Mouse (Mus musculus) kidney, embryonic 15.5 days (tissue): ENCODE results near the gene Adam19. TPM values are rescaled to one million over a fixed set of nuclear protein-coding genes. Genes with fewer than 3 reads are reported as not detected.

Experiments used
- ATAC-seq: fragments of 200-750 bp; cut with Nextera tagmentation; replicated peaks from 2 replicates; pipeline ENCODE4 v1.8.0; 2017; ENCODE audit warnings: moderate TSS enrichment; ENCODE audit not compliant: low FRiP score
- H3K27ac ChIP-seq: fragments of 300-500 bp; sonication (generic); 2 replicates; pipeline ENCODE4 v1.5.1; 2015; ENCODE audit warnings: mild to moderate bottlenecking, inconsistent platforms
- H3K27me3 ChIP-seq: fragments of 300-500 bp; sonication (generic); 2 replicates; pipeline ENCODE4 v1.6.1; 2015; ENCODE audit warnings: inconsistent platforms
- H3K36me3 ChIP-seq: fragments of 300-500 bp; sonication (generic); 2 replicates; pipeline ENCODE4 v1.6.1; 2015; ENCODE audit warnings: inconsistent platforms
- H3K4me1 ChIP-seq: fragments of 300-500 bp; sonication (generic); 2 replicates; pipeline ENCODE4 v1.6.1; 2015; ENCODE audit warnings: inconsistent platforms
- H3K4me2 ChIP-seq: fragments of 300-500 bp; sonication (generic); 2 replicates; pipeline ENCODE4 v1.6.1; 2015; ENCODE audit warnings: moderate library complexity, mild to moderate bottlenecking, inconsistent platforms
- H3K4me3 ChIP-seq: fragments of 300-500 bp; sonication (generic); replicated peaks from 2 replicates; pipeline ENCODE4 v1.5.1; 2015; ENCODE audit warnings: mild to moderate bottlenecking, inconsistent platforms
- H3K9ac ChIP-seq: fragments of 300-500 bp; sonication (generic); 2 replicates; pipeline ENCODE4 v1.6.1; 2015; ENCODE audit warnings: mild to moderate bottlenecking, inconsistent platforms
- H3K9me3 ChIP-seq: fragments of 300-500 bp; sonication (generic); replicated peaks from 2 replicates; pipeline ENCODE4 v1.6.1; 2016; ENCODE audit warnings: inconsistent platforms
- WGBS: fragments of 180-500 bp; shearing (Covaris S2); methylation state at CpG from one replicate; pipeline ENCODE4 v1.1.7; 2015; ENCODE audit warnings: mixed read lengths; 5-methylcytosine and 5-hydroxymethylcytosine counted together
- polyA plus RNA-seq: library from polyadenylated mRNA; unstranded; fragments of >200 nt; fragmentation: Nextera tagmentation; extraction: Ambion mirVana; gene quantifications from 2 replicates; pipeline ENCODE4 v1.2.1, GENCODE M21; 2015

The Adam19 gene
- polyA plus RNA-seq, 1 experiment from 2014 or later: 17.9 TPM

DNA sequence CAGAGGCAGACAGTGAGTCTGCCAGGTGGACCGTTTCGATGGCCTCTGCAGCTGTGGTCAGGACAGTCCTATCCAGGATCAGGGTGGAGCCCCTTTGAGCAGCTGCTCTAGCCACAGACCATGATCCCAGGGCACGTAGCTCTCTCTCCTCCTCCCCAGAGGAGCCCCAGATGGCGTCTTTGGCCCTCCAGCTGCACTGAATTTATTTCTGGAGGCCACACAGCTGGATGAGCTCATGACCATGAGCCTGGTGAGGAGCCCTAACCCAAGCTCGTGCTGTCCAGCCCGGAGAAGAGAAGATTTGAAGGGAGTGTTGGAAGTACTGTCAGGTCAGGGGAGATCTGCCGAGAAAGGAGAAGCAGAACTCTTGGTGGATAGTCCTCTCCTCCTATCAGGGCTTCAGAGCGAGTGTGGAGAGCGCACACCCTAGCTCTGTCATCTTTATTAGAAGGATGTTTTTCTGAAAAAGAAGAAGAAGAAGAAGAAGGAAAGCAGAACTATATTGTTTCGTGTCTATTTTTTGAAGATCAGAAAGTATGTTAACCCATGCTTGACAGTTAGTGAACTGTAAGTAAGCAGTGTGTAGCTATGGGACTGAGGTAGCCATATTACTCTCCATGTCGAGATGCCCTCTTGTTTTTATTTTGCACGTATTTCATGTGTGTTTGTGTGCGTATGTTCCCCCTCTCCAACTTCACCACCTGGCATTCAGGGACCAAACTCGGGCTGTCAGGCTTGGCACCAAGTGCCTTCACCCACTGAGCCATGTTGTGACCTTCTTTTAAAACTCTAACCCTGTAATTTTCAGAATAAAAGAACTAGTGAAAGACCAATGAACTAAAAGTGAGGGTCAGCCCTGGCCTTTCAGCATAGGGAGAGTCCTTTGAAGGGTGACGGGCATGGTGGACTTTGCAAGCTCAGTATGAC, 72.1 kb downstream of the Adam19 start:
- H3K9ac ChIP-seq: no peak overlapping the region
- H3K27ac ChIP-seq: peak overlapping the region; percentile 67
- peaks cover 5% of the 10 kb centered on the region; the same call in 1 of the 2 replicates for H3K4me1 ChIP-seq
- WGBS: 67% methylated on average over 15 of the region's 15 CpGs
- peak; percentile 67; the same call in 1 of the 2 replicates for ATAC-seq
- no peaks in the 10 kb centered on the region for H3K9me3 ChIP-seq
- H3K27me3 ChIP-seq: no peaks in the 10 kb centered on the region
- no peak overlapping the region for H3K4me2 ChIP-seq
- H3K4me3 ChIP-seq: no peak overlapping the region
- H3K36me3 ChIP-seq: peaks cover 62% of the 10 kb centered on the region

- H3K9ac ChIP-seq: no peak overlapping the region
- peaks cover 5% of the 10 kb centered on the region; the same call in 1 of the 2 replicates for H3K4me1 ChIP-seq
- no peak overlapping the region for H3K4me3 ChIP-seq
- ATAC-seq: no peak
- no peaks in the 10 kb centered on the region for H3K9me3 ChIP-seq
- WGBS: 75% methylated on average over 9 of the region's 9 CpGs
- H3K36me3 ChIP-seq: peaks cover 57% of the 10 kb centered on the region
- no peaks in the 10 kb centered on the region for H3K27me3 ChIP-seq
- H3K27ac ChIP-seq: no peak overlapping the region
- no peak overlapping the region for H3K4me2 ChIP-seq
These were observed 72.8 kb downstream of the Adam19 start for GRCm38 (mm10) chr11:46128548-46128945.

DNA sequence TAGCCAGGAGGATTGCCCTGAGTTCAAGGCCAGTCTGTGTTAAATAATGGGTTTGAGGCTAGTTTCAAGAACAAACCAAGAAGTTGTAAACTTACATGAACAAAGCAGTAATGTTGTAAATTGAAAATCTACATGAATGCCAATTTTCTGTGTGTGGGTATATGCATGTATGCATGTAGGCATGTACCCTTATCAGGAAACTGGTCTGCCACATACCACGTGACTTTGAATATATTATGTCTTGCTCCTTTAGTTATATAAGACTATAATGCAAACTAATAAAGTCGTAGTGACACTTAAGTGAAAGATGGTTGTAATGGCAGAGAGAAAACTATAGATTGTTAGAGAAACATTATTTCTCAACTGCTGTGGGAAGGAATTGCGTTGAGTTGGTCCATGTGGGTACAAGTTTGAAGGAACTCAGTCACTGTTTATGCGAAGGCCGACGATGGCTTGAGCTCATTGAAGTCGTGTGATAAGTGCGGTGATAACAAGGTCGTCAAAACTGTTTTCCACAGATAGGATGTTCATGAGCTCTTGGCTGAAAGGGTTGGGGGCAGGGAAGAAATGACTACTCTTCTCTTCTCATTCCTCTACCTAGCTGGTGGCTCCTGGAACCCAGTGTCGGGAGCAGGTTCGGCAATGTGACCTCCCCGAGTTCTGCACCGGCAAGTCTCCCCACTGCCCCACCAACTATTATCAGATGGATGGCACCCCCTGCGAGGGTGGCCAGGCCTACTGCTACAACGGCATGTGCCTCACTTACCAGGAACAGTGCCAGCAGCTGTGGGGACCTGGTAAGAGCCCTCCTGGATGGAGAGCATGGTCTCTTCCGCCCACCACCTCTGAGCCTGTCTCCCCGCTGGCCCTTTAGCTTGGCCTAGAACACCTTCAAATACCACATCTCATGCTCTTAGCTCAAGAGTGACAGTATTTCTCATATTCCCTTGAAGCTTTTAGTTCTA, 75.5 kb downstream of the Adam19 start:
- peaks cover 64% of the 10 kb centered on the region for H3K36me3 ChIP-seq
- H3K9ac ChIP-seq: no peak overlapping the region
- no peak for ATAC-seq
- H3K4me3 ChIP-seq: no peak overlapping the region
- H3K27me3 ChIP-seq: no peaks in the 10 kb centered on the region
- 91% methylated on average over 17 of the region's 17 CpGs for WGBS
- H3K4me1 ChIP-seq: peaks cover 5% of the 10 kb centered on the region; the same call in 1 of the 2 replicates
- H3K27ac ChIP-seq: no peak overlapping the region
- no peak overlapping the region for H3K4me2 ChIP-seq
- no peaks in the 10 kb centered on the region for H3K9me3 ChIP-seq

- WGBS: 93% methylated on average over 2 of the region's 2 CpGs
- no peak overlapping the region for H3K27ac ChIP-seq
- no peak for ATAC-seq
- H3K4me3 ChIP-seq: no peak overlapping the region
- no peaks in the 10 kb centered on the region for H3K4me1 ChIP-seq
- no peak overlapping the region for H3K4me2 ChIP-seq
- H3K36me3 ChIP-seq: peaks cover 78% of the 10 kb centered on the region
- no peaks in the 10 kb centered on the region for H3K27me3 ChIP-seq
- H3K9me3 ChIP-seq: no peaks in the 10 kb centered on the region
- H3K9ac ChIP-seq: no peak overlapping the region
These were observed 79.1 kb downstream of the Adam19 start for GRCm38 (mm10) chr11:46134899-46135298.

DNA sequence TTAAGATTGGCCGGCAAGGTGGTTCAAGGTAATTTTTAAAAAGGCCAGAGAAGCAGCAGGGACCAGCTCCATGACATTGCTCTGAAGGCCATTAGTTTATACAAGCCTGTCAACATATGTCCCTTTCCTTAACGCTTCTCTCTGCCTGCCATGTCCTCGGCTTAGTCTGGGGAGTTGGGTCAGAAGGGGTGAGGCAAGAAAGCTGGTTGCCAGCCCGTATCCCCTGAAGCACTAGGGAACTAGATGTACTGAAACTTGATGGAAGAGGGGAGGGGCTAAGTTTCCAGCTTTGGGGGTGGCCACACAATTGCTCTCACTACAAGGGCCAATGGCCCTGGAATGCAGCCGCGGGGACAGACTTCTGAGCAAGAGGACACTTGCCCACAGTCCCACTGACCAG, 87.5 kb downstream of the Adam19 start:
- 84% methylated on average over 6 of the region's 6 CpGs for WGBS
- H3K4me2 ChIP-seq: no peak overlapping the region
- H3K4me1 ChIP-seq: no peaks in the 10 kb centered on the region
- H3K4me3 ChIP-seq: no peak overlapping the region
- no peaks in the 10 kb centered on the region for H3K9me3 ChIP-seq
- ATAC-seq: no peak
- H3K27ac ChIP-seq: no peak overlapping the region
- peaks cover 72% of the 10 kb centered on the region for H3K36me3 ChIP-seq
- no peaks in the 10 kb centered on the region for H3K27me3 ChIP-seq
- H3K9ac ChIP-seq: no peak overlapping the region

DNA sequence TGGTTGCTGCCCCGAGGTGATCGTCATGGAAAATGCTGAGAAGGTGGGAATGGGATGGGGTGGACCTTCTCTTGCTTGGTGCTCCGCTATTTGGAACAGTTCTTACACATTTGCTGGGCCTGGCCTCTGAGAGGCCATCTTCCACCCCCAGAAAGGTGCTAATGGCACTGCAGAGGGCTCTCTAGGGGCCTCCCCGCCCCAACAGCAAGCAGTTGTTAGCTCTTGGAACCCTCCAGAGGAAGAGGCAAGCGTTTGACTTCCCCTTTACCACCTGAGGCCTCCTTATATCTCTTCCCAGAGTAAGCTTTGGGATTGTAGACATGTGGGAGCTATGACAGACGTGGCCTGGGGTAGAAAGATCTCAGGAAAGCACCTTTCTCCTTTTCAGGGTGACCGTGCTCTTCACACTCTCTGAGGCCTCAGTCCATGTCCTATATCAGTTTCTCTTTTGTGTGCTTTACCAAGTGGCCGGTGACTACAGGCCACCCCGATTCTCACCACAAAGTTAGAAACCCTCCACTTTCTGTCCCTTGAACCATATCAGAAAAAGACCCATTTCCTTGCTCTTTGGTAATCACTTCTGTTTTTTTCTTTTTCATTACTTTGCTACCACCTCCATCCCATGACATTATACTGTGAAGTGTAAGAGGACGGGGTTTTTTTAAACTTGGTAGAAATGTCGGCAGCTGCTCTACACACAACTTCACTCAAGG, 89.5 kb downstream of the Adam19 start:
- no peak for ATAC-seq
- WGBS: 89% methylated on average over 11 of the region's 11 CpGs

DNA sequence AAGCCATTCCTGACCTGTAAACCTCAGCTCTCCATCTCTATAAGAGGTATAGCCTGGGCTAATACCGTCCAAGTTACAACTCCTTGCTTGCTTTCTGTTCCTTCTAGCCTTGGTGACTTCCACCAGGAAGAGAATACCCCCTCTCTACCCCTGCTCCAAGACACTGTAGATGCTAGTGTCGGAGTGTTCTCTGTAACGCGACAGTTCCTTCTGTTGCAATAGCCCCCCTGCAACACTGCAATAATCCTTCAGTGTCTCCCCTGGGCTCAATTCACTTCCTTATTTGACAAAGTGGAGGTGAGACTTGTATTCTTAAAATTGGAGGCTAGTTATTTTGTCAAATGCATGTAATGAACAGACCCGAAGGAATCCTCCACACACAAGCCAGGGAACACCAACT, 90.8 kb downstream of the Adam19 start:
- ATAC-seq: no peak
- no peak overlapping the region for H3K27ac ChIP-seq
- no peaks in the 10 kb centered on the region for H3K4me1 ChIP-seq
- H3K4me3 ChIP-seq: no peak overlapping the region
- H3K9ac ChIP-seq: no peak overlapping the region
- no peaks in the 10 kb centered on the region for H3K9me3 ChIP-seq
- H3K27me3 ChIP-seq: no peaks in the 10 kb centered on the region
- WGBS: 94% methylated on average over 5 of the region's 5 CpGs
- H3K4me2 ChIP-seq: no peak overlapping the region
- H3K36me3 ChIP-seq: peaks cover 40% of the 10 kb centered on the region

More for the DNA sequence above, 89.5 kb downstream of the Adam19 start:
- H3K27ac ChIP-seq: no peak overlapping the region
- H3K4me1 ChIP-seq: no peaks in the 10 kb centered on the region
- H3K4me3 ChIP-seq: no peak overlapping the region
- no peaks in the 10 kb centered on the region for H3K9me3 ChIP-seq
- H3K9ac ChIP-seq: no peak overlapping the region
- H3K27me3 ChIP-seq: no peaks in the 10 kb centered on the region
- peaks cover 52% of the 10 kb centered on the region for H3K36me3 ChIP-seq
- no peak overlapping the region for H3K4me2 ChIP-seq

- Histone ChIP-seq H3K9me3 (no peaks in the 10 kb centered on the region), H3K9ac (no peak overlapping the region), H3K4me2 (no peak overlapping the region), H3K27me3 (no peaks in the 10 kb centered on the region), H3K27ac (no peak overlapping the region), H3K36me3 (no peaks in the 10 kb centered on the region), H3K4me3 (no peak overlapping the region), H3K4me1 (no peaks in the 10 kb centered on the region)
- ATAC-seq: no peak
- 88% methylated on average over 8 of the region's 8 CpGs for WGBS
These were observed 101.2 kb downstream of the Adam19 start for GRCm38 (mm10) chr11:46156945-46157344.

- Histone ChIP-seq H3K27me3 (no peaks in the 10 kb centered on the region), H3K4me3 (no peak overlapping the region), H3K9ac (no peak overlapping the region), H3K27ac (no peak overlapping the region), H3K36me3 (no peaks in the 10 kb centered on the region), H3K9me3 (no peaks in the 10 kb centered on the region), H3K4me1 (no peaks in the 10 kb centered on the region), H3K4me2 (no peak overlapping the region)
- no peak for ATAC-seq
These were observed 101.7 kb downstream of the Adam19 start for GRCm38 (mm10) chr11:46157462-46157861.

- ATAC-seq: peak; percentile 74
- H3K27me3 ChIP-seq: peaks cover 25% of the 10 kb centered on the region
- peak within 1 kb of the TSS; percentile 95 for H3K4me2 ChIP-seq
- H3K4me1 ChIP-seq: peaks cover 12% of the 10 kb centered on the region
- 3% methylated on average over 40 of the region's 40 CpGs for WGBS
- no peaks in the 10 kb centered on the region for H3K9me3 ChIP-seq
- peak within 1 kb of the TSS; percentile 11 for H3K9ac ChIP-seq
- H3K27ac ChIP-seq: no peak within 1 kb of the TSS
- H3K36me3 ChIP-seq: no peaks in the 10 kb centered on the region
- peak within 1 kb of the TSS; percentile 57 for H3K4me3 ChIP-seq
These were observed 110.2 kb downstream of the Adam19 start, which contains the start of gene Nipal4 for GRCm38 (mm10) chr11:46165866-46166585. Gene Nipal4 (minus strand): TSS chr11:46166508.

DNA sequence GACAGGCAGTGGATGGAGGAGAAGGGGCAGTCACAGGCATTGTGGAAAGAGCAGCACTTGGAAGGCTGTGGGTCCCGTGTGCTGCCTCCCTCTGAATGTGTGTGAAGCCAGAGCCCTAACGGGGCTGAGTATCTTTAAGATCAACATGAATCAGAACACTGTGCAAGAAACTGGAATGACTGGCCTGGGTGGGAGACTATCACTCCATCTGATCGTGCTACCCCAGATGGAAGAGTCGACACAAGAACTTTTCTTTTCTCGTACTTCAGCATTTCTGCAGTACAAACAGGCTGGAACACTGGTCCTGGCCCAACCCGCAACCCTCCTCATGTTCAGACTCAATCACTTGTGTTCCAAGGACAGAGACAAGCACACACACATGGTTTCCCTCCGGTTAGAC, 112.7 kb downstream of the Adam19 start:
- Histone ChIP-seq H3K27ac (no peak overlapping the region), H3K36me3 (no peaks in the 10 kb centered on the region), H3K4me1 (peaks cover 12% of the 10 kb centered on the region), H3K4me3 (no peak overlapping the region), H3K27me3 (peaks cover 25% of the 10 kb centered on the region), H3K4me2 (no peak overlapping the region), H3K9me3 (no peaks in the 10 kb centered on the region), H3K9ac (no peak overlapping the region)
- 81% methylated on average over 7 of the region's 7 CpGs for WGBS
- no peak for ATAC-seq
